Mouse (Mus musculus) embryo, embryonic 10.5 days (tissue): Measurements from ENCODE around the gene Krt76.

Experiments used
- DNase-seq: peaks from one replicate; pipeline ENCODE4 v3.0.0-alpha.2; 2015; ENCODE audit warnings: low spot score

The Krt76 gene

GRCm38 (mm10) chr15:101892820-101893219, at the start of gene Krt76:
Krt76 (minus strand) TSS chr15:101892920.
- DNase-seq: no peak

DNA sequence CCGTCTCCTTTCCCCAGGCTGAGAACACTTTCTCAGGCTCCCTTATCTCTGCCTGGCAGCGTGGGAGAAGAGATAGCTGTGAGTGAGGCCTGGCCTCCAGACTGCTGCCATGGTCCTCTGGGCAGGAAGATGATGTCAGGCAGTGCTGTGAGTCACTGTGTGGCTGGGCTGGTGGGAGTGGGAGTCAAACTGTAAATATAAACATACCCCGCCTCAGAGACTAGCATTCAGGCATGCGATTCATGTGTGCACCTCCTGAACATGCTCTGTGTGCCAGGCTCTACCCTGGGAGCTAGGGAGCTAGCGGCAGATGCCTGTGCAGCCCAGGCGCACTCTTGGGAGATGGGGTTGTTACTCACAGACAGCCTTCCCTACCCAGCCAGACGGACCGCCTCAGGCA, 49.2 kb upstream of the Krt76 start:
- peak; percentile 6 for DNase-seq

GRCm38 (mm10) chr15:101940274-101940829, 47.6 kb upstream of the Krt76 start, which contains the start of gene Krt79:
Krt79 (minus strand) TSS chr15:101940324.
- no peak for DNase-seq

DNA sequence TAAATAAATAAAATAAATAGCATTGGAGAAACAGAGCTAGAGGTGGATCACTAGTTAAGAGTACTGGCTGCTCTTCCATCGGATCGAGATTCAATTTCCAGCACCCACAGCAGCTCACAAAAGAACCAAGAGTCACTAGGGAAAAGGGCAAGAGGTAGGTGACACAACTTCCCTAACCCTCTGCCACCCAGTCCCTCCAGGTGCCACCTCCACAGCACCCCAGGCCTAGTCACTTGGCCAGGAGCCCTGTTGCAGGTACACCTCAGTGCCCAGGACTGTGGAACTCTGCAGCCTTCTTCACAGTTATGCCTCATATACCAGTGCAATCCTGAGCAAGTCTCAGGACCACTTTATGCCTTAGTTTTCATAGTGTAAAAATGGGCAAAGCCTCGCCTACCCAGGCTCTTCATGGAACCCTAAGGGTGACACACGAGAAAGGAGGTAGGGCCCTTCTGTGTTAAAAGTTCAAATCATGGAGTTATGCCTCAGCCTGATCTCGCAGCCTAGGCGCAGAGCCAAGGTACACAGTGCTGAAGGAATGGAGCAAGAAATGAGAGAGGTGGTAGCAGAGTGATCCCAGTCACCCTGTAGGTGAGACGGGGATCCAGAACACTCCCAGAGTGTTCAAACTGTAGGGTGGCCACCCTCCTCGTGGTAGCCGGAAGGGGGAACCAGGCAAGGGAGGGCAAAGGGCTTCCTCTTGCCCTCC, 46.0 kb upstream of the Krt76 start:
- DNase-seq: no peak

DNA sequence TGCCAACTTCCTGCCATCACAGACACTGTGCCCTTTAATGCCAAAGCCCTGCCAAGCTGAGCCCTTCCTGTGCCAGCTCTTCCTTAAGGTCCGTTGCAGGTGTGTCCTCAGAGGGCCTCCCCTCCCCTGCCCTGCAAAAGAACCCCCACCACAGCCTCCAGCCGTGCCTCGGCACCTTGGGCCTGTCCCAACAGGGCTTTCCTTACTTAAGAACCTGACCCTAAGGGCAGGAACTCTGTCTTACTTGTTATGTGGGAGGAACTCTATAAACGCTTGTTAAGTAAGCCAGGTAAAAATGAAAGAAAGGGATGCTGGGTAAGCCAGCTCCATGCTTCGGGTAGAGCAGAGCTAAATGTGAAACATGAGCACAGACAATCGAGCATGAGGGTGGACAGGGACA, 40.3 kb upstream of the Krt76 start:
- DNase-seq: no peak

- DNase-seq: peak; percentile 43
Measured at GRCm38 (mm10) chr15:101929666-101930065, 36.9 kb upstream of the Krt76 start.

- DNase-seq: peak; percentile 18
Measured at GRCm38 (mm10) chr15:101929087-101929486, 36.4 kb upstream of the Krt76 start.

DNA sequence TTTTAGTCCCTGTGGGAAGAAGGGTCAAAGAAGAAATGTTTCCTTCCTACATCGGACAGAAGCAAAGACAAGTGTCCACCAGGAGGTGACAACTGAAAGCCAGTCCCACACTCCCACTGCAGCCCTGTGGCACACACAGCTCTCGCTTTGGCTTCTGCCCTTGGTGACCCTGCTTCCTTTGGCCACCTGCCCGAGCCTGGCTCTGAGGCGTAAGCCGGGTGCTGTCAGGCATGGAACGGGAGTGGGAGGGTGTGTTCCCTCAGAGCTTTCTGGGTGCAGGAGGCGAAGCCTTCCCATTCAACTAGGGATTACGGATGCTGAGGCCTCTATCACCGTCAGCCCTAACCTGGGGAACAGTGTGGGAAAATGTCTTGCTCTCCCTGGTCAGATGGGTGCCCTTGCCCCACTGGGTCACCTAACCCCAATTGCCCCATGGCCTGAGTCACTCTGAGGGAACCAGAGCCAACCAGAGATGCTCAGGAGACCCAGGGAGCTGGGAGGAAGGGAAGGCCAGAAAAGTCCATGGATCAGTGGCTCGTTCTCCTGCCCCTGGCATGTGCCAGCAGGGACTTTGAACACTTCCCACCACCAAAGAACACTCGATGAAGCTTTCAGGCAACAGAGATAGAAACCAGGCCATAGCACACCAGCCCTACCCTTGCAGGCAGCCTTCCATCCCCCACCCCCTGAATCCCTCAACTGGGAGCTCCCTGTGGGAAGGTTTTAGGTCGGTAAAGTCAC, 34.8 kb upstream of the Krt76 start:
- no peak for DNase-seq

DNA sequence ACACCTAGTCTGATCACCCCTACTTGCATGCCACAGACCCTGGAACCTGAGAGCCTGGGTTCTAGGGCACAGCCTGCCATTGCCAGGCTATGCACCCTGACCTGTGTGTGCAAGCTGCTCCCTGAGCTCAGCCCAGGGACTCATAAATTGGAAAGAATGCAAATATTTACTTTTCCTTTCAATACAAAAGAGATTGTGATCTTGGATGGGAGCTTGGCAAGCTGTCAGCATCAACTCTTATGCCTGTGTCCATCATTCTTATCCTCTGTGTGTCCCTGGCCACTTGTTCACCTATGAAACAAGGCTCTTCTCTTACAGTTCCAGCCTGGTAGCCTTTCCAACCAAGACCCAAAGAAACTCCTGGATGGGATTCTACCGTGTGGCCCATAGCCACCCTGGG, 32.3 kb upstream of the Krt76 start:
- no peak for DNase-seq

DNA sequence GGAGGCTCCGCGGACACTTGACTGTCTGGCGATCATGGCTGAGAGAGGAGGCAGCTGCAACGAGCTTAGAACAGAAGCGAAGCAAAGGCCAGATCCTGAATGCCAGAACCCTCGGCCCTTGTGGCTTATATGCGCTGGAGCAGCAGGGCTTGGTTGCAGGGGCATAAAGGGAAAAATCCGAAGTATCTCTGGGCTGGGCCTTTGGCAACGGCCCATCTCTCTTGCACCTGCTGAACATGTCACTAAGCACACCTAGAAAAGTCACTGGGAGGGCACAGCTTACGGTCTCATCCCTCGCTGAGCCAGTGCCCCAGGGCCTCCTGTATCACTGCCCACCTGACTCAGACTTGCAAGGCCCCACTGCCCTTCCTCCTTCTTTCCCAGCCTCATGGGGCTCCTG, 31.9 kb upstream of the Krt76 start, which contains the start of gene Krt4:
TSS of gene Krt4 (minus strand) at position 101 of the 400 bp plus-strand sequence.
- DNase-seq: no peak

DNA sequence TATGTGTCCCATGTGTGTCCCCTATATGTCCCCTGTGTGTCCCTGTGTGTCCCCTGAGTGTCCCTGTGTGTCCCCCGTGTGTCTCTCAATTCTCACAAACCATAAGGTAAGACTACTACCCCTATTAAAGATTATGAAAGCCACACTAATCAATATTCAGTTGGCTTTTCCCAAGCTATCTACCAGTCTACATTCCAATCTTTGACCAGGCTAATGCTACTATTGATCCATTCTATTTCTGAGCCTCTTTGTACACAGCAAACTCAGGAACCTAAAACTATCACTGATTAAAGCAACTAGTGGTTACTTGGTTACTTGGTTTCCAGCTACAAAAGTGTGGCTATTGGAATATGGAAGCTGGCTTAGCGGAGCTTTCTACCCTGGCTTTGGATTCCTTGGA, 29.6 kb upstream of the Krt76 start:
- no peak for DNase-seq

GRCm38 (mm10) chr15:101916072-101916471, 23.4 kb upstream of the Krt76 start:
- DNase-seq: no peak

DNA sequence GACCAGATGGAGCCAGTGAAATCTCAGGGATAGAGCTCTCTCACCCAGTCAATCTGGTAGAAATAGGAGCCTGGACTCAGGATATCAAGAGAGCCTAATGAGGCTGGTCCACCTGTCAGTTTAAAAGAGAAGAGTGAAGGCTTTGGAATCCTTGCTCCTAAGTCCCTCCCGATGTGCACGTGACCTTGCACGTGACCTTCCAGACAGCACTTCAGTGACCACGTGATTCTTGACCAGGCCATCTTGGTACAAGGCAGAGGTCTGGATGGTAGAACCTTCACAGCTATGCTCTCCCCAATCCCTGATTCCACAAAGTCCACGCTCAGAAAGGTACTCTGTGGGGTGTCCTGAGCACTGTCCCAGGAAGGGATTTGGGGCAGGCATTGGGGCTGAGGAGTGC, 12.1 kb upstream of the Krt76 start:
- DNase-seq: no peak

DNA sequence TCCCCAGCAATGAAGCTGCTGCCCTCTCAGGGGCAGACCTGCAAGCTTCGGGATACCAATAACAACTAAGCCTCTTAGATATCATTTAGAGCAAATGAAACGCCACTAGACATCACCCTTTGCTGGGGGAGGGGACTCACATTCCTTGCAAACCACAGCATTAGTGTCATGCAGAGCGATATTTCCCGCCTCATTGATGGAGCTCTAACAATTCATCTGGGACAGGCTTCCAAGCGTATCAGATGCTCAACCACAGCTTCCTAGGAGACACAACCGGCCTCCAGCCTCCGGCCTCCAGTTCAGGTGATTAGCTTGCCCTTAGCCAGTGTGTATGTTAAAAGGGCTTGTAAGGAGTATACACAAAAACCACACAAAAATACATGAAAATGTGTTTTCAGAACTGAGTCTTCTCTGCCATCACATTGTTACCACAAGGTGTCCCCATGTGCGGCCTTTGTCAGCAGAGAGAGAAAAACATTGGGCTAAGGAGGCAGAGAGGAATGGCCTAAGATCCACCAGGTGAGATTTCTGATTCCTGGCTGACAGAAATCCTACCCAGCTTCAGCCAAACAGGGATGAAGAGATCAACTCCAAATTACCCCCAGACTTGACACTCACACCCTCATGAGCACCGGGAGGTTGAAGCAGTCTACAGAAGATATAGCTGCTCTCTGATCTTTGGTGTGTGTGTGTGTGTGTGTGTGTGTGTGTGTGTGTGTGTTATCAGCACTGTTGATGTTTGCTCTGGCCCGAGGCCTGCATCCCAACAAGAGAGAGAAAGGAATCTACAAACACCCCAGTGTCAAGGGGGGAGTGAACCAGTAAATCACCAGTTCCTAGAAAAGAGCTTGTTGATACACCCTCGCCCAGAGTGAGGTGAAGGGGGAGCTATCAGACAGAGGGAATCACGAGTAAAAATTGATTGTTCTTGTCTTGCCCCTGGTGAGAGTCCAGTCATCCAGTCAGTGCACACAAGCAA, 9.7 kb upstream of the Krt76 start:
- peak; percentile 1 for DNase-seq

DNA sequence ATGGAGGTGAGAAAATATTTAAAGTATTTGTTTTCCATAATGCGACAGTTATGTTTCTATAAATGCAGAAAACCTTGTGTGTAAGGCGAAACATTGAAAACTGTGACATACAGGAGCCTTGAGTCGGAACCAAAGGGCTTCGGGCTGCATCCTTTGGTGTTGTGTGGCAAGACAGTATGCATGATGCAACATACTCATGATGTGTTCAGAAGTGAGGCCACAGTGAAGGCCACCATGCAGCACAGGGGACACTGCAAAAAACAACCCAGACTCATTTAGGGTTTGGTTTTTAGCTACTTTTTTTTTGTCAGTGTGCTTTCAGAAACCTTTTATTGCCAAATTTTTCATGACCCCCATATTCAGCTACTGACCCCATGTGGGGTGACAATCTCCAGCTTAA, 2.5 kb upstream of the Krt76 start:
- DNase-seq: no peak

DNA sequence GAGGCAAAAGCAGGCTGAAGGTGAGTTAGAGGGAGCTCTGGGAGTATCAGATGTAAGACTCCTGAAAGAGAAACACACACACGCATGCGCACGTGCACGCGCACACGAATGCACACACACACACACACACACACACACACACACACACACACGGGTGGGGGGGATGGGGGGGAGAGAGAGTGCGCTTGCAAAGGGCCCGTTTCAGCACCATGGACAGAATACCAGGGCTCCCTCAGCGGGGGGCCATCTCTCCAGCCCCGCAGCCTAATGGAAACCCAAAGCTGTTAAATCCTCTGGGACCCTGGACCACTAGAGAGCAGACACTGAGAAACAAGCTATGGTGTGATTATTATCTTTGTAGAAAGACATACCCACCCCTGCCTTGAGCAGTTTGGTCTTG, 12.9 kb downstream of the Krt76 start:
- peak; percentile 66 for DNase-seq

- DNase-seq: no peak
Measured at GRCm38 (mm10) chr15:101878041-101878440, 14.7 kb downstream of the Krt76 start.

GRCm38 (mm10) chr15:101874383-101874782, 18.3 kb downstream of the Krt76 start:
- DNase-seq: no peak

DNA sequence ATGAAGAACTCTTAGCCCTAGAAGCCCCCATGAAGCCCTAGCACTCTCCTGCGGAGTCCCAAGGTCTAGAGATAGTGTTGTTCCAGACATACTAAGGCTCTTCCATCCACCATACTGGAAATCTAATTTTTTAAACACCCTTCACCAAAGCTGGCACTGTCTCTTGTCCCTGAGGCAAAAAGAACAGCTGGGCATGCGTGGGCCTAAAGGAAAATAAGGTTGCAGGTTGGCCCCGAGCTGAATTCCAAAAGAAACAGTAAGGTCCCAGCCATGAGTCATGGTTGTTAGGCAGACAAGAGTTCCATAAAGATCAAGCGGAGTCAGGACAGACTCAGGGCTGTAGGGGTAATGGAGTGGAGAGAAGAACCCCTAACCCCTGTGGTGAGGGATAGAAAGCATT, 19.5 kb downstream of the Krt76 start:
- no peak for DNase-seq

DNA sequence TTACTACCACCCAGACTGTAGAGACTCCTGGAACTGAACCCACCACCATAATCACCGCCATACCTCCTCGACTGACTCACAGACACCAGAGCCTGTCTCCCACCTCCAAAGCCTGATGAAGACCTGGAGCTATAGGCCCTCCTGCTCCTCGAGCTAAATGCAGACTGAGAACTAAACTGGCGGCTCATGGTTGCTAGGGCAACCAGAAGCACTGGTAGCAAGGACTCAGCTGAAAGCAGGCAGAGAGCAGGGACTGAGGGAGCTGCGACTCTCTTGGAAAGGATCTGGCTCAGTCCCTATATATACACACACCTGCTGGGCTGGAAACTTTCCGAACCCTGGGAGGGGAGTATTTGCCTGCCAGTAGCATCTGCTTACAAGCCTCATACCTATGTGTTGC, 23.3 kb downstream of the Krt76 start, which contains the start of gene Krt77:
TSS of gene Krt77 (minus strand) at position 275 of the 400 bp plus-strand sequence.
- no peak for DNase-seq

- DNase-seq: no peak
Measured at GRCm38 (mm10) chr15:101866754-101867153, 26.0 kb downstream of the Krt76 start.
